Mouse (Mus musculus): Measurements from ENCODE around the gene Ascc1. TPM values are rescaled to one million over a fixed set of nuclear protein-coding genes. Genes with fewer than 3 reads are reported as not detected.
"Not testable (repeated sequence)": the region's sequence is repeated elsewhere in the genome, so short reads cannot be mapped to it uniquely, and the experiment has no call there.

Ascc1 gene
- polyA plus RNA-seq, 1 experiment from 2014 or later, result 45.2 TPM

DNA sequence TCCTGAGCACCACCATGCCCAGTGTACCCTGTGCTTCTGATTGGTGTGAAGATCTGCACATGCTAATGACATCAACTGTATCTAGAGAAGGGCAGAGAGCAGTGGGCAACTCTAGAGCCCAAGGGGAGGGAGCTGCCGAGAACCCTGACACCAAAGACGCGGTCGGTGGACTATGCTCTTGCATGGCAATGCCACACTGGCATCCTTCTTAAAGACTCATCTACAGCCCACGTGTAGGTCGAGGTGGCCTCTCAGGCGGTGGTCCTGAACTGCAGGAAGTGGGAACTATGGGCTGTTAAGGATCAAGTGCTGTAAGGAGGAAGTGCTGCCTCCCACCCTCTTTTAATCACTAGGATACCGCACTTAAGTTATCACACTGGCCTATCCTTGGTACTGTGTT lies 10.6 kb upstream of the Ascc1 start:
- Histone ChIP-seq H3K27ac (replicated peaks; ENCODE audit: low read depth, low read length) (no peak overlapping the region), H3K4me1 (ENCODE audit: control insufficient read depth, insufficient read depth, low read length) (no peaks in the 10 kb centered on the region), H3K36me3 (ENCODE audit: control insufficient read depth, insufficient read depth, low read length) (peaks cover 24% of the 10 kb centered on the region), H3K9ac (ENCODE audit: low read length) (no peak overlapping the region), H3K9me3 (ENCODE audit: control insufficient read depth, low read length) (no peaks in the 10 kb centered on the region), H3K4me3 (ENCODE audit: low read depth, low read length) (no peak overlapping the region), H3K4me2 (ENCODE audit: low read depth, severe bottlenecking) (no peak overlapping the region), H3K27me3 (ENCODE audit: control insufficient read depth, insufficient read depth, low read length) (no peaks in the 10 kb centered on the region)
- WGBS, result 85% methylated on average over 8 of the region's 8 CpGs
- no peak for DNase-seq (ENCODE audit: low spot score)
- no peak for ATAC-seq (ENCODE audit: insufficient number of reproducible peaks, low FRiP score, low TSS enrichment, low read depth)

DNA sequence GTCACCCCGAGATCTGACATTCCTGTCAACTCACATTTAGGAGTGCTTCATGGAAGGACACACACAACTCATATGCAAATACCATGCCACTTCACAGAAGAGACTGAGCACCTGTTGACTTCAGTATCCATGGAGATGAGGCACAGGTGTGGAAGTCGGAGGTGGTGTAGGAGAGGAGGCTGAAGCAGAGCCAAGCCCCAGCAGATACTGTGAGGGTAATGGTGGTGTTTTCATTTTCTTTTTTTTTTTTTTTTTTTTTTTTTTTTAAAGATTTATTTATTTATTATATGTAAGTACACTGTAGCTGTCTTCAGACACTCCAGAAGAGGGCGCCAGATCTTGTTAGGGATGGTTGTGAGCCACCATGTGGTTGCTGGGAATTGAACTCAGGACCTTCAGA lies 8.8 kb upstream of the Ascc1 start:
- H3K36me3 ChIP-seq (ENCODE audit: control insufficient read depth, insufficient read depth, low read length), result peaks cover 20% of the 10 kb centered on the region
- H3K4me1 ChIP-seq (ENCODE audit: control insufficient read depth, insufficient read depth, low read length); H3K27ac ChIP-seq (replicated peaks; ENCODE audit: low read depth, low read length); H3K9me3 ChIP-seq (ENCODE audit: control insufficient read depth, low read length); ATAC-seq (ENCODE audit: insufficient number of reproducible peaks, low FRiP score, low TSS enrichment, low read depth); H3K9ac ChIP-seq (ENCODE audit: low read length); DNase-seq (ENCODE audit: low spot score); H3K27me3 ChIP-seq (ENCODE audit: control insufficient read depth, insufficient read depth, low read length); H3K4me3 ChIP-seq (ENCODE audit: low read depth, low read length); H3K4me2 ChIP-seq (ENCODE audit: low read depth, severe bottlenecking): not testable (repeated sequence)
- WGBS, result 96% methylated on average over 2 of the region's 3 CpGs

DNA sequence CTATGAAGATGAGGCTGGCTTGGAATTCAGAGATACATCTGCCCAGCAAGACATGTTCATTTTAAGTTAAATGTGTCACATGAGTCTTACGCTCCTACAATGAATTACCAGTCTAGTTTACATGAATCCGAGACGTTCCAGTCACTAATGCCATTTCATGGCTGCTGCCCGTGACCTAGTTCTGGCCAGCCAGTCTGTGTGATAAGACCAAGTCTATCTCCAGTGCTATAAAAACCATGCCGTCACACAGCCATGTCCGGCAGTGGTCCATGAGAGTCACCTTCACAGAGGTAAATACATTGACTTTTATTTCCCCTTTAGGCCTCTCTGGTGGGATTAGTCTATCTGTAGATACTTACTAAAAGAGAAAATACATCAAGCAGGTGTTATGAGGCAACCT lies 6.7 kb upstream of the Ascc1 start:
- no peaks in the 10 kb centered on the region for H3K27me3 ChIP-seq (ENCODE audit: control insufficient read depth, insufficient read depth, low read length)
- no peaks in the 10 kb centered on the region for H3K4me1 ChIP-seq (ENCODE audit: control insufficient read depth, insufficient read depth, low read length)
- no peak for ATAC-seq (ENCODE audit: insufficient number of reproducible peaks, low FRiP score, low TSS enrichment, low read depth)
- peaks cover 8% of the 10 kb centered on the region for H3K36me3 ChIP-seq (ENCODE audit: control insufficient read depth, insufficient read depth, low read length)
- no peaks in the 10 kb centered on the region for H3K9me3 ChIP-seq (ENCODE audit: control insufficient read depth, low read length)
- WGBS, result 95% methylated on average over 6 of the region's 6 CpGs
- H3K27ac ChIP-seq (replicated peaks; ENCODE audit: low read depth, low read length), result no peak overlapping the region
- no peak for DNase-seq (ENCODE audit: low spot score)
- no peak overlapping the region for H3K4me3 ChIP-seq (ENCODE audit: low read depth, low read length)
- no peak overlapping the region for H3K4me2 ChIP-seq (ENCODE audit: low read depth, severe bottlenecking)
- H3K9ac ChIP-seq (ENCODE audit: low read length), result no peak overlapping the region

DNA sequence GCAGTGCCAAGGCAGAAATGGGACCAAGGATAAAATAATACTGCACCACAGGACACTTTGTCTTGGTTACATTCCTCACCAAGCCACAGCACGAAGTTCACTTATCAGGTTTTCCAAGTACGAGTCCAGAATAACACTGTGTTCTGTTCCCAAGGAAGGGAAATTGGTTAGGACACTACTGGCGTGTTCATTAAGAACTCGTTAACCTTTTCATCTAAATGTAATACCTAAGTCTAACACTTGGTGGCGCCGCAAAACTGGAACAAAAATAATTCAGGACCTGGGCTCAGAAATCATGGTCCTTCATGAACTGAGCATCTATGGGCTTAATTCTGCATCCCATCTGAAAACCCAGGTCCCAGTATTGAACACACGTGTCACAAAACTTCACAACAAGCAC lies 5.0 kb upstream of the Ascc1 start:
- H3K27ac ChIP-seq (replicated peaks; ENCODE audit: low read depth, low read length), result no peak overlapping the region
- H3K27me3 ChIP-seq (ENCODE audit: control insufficient read depth, insufficient read depth, low read length), result no peaks in the 10 kb centered on the region
- no peak overlapping the region for H3K4me3 ChIP-seq (ENCODE audit: low read depth, low read length)
- ATAC-seq (ENCODE audit: insufficient number of reproducible peaks, low FRiP score, low TSS enrichment, low read depth) (no peak), DNase-seq (ENCODE audit: low spot score) (peak; percentile 66)
- 22% methylated on average over 7 of the region's 7 CpGs for WGBS
- no peak overlapping the region for H3K4me2 ChIP-seq (ENCODE audit: low read depth, severe bottlenecking)
- no peaks in the 10 kb centered on the region for H3K4me1 ChIP-seq (ENCODE audit: control insufficient read depth, insufficient read depth, low read length)
- H3K9me3 ChIP-seq (ENCODE audit: control insufficient read depth, low read length), result no peaks in the 10 kb centered on the region
- H3K36me3 ChIP-seq (ENCODE audit: control insufficient read depth, insufficient read depth, low read length), result peaks cover 9% of the 10 kb centered on the region
- H3K9ac ChIP-seq (ENCODE audit: low read length), result no peak overlapping the region

DNA sequence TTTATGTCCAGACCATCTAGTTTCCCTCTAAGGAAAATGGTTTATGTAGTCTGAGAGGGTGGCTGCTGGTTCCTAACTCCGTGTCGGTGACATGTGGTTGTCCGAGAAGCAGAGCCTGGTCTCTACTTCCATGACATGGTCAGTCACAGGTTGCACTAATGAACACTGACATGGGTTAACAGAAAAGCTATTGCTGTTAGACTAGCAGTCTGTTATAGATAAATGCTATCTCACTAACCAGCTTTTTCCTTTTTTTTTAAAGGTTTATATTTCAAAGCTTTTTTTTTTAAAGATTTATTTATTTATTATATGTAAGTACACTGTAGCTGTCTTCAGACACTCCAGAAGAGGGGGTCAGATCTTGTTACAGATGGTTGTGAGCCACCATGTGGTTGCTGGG lies 3.5 kb upstream of the Ascc1 start:
- Histone ChIP-seq H3K27me3 (ENCODE audit: control insufficient read depth, insufficient read depth, low read length) (no peaks in the 10 kb centered on the region), H3K4me2 (ENCODE audit: low read depth, severe bottlenecking) (no peak overlapping the region), H3K9me3 (ENCODE audit: control insufficient read depth, low read length) (no peaks in the 10 kb centered on the region), H3K36me3 (ENCODE audit: control insufficient read depth, insufficient read depth, low read length) (peaks cover 9% of the 10 kb centered on the region), H3K9ac (ENCODE audit: low read length) (no peak overlapping the region), H3K27ac (replicated peaks; ENCODE audit: low read depth, low read length) (no peak overlapping the region), H3K4me3 (ENCODE audit: low read depth, low read length) (no peak overlapping the region), H3K4me1 (ENCODE audit: control insufficient read depth, insufficient read depth, low read length) (no peaks in the 10 kb centered on the region)
- DNase-seq (ENCODE audit: low spot score), result no peak
- ATAC-seq (ENCODE audit: insufficient number of reproducible peaks, low FRiP score, low TSS enrichment, low read depth), result no peak
- 94% methylated on average over 3 of the region's 3 CpGs for WGBS

DNA sequence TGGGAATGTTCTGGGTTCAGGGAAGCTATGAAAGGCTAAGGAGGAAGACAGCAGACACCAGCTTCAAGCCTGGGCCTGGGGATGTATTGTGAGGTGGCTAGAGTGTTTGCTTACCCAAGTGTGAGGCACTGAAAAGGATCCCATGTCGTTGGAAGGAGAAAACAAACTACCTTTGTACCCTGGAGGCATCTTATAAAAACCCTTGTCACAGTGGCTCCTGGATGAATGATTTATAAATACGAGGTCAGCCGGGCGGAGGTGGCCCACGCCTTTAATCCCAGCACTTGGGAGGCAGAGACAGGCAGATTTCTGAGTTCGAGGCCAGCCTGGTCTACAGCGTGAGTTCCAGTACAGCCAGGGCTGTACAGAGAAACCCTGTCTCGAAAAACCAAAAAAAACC lies 942 bp upstream of the Ascc1 start:
- not testable (repeated sequence) for H3K9me3 ChIP-seq (ENCODE audit: control insufficient read depth, low read length); ATAC-seq (ENCODE audit: insufficient number of reproducible peaks, low FRiP score, low TSS enrichment, low read depth); H3K27ac ChIP-seq (replicated peaks; ENCODE audit: low read depth, low read length); H3K9ac ChIP-seq (ENCODE audit: low read length); H3K27me3 ChIP-seq (ENCODE audit: control insufficient read depth, insufficient read depth, low read length); H3K4me2 ChIP-seq (ENCODE audit: low read depth, severe bottlenecking); H3K36me3 ChIP-seq (ENCODE audit: control insufficient read depth, insufficient read depth, low read length); DNase-seq (ENCODE audit: low spot score); H3K4me1 ChIP-seq (ENCODE audit: control insufficient read depth, insufficient read depth, low read length)
- peak overlapping the region; percentile 43; the same call in 1 of the 2 replicates for H3K4me3 ChIP-seq (ENCODE audit: low read depth, low read length)
- 85% methylated on average over 8 of the region's 8 CpGs for WGBS

DNA sequence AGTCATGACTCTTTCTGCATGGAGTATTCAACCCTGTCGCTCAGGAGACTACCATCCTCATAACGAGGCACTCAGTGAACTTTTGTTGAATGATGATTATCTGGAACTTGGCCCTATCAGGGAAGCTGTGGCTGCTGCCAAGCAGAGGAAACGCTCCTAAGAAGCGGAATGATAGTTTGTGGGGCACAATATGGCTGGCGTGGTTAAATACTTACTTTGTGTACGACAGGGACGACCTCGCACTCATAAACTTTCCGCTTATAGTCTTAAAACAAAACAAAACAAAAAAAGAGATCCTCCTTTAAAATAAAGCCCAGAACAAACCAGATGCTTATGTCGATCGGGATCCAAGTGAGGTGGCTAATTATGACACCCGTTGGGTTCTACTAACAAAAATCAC lies 402 bp upstream of the Ascc1 start:
- no peak for DNase-seq (ENCODE audit: low spot score)
- peak overlapping the region; percentile 68 for H3K9ac ChIP-seq (ENCODE audit: low read length)
- H3K27me3 ChIP-seq (ENCODE audit: control insufficient read depth, insufficient read depth, low read length), result no peaks in the 10 kb centered on the region
- WGBS, result 7% methylated on average over 12 of the region's 12 CpGs
- H3K27ac ChIP-seq (replicated peaks; ENCODE audit: low read depth, low read length), result peak overlapping the region; percentile 91
- peaks cover 2% of the 10 kb centered on the region; the same call in 1 of the 2 replicates for H3K36me3 ChIP-seq (ENCODE audit: control insufficient read depth, insufficient read depth, low read length)
- peak overlapping the region; percentile 43 for H3K4me3 ChIP-seq (ENCODE audit: low read depth, low read length)
- no peak for ATAC-seq (ENCODE audit: insufficient number of reproducible peaks, low FRiP score, low TSS enrichment, low read depth)
- H3K4me1 ChIP-seq (ENCODE audit: control insufficient read depth, insufficient read depth, low read length), result no peaks in the 10 kb centered on the region
- H3K4me2 ChIP-seq (ENCODE audit: low read depth, severe bottlenecking), result peak overlapping the region; percentile 56
- H3K9me3 ChIP-seq (ENCODE audit: control insufficient read depth, low read length), result no peaks in the 10 kb centered on the region

DNA sequence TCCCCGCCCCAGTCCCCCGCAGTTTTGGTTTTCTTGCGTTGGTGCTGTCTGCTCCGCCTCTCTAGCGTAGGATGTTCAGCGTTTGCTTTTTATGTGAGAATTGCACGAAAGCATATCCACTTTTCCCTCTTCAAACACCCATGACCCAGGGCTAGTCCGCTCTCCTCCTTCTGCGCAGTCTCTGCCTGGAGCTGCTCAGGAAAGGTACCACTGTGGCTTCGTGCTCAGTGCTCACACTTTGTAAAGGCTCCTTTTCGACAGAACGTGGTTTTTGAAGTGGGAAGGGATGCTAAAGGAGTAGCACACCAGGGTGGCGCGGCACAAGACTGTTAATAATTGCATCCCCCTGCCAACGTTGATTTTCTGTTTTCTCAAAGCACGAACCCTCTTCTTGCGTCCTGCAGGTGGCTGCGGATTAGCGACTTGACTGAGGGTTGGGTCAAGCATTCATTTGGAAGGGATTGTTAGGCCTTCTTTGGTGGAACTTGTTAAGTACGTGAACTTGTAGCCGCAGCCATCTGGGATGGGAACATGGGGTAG lies 678 bp downstream of the Ascc1 start:
- peaks cover 2% of the 10 kb centered on the region; the same call in 1 of the 2 replicates for H3K36me3 ChIP-seq (ENCODE audit: control insufficient read depth, insufficient read depth, low read length)
- ATAC-seq (ENCODE audit: insufficient number of reproducible peaks, low FRiP score, low TSS enrichment, low read depth) (no peak; the same call in 1 of the 2 replicates), DNase-seq (ENCODE audit: low spot score) (no peak)
- H3K4me1 ChIP-seq (ENCODE audit: control insufficient read depth, insufficient read depth, low read length), result no peaks in the 10 kb centered on the region
- H3K27me3 ChIP-seq (ENCODE audit: control insufficient read depth, insufficient read depth, low read length), result no peaks in the 10 kb centered on the region
- WGBS, result under 1% methylated on average over 21 of the region's 21 CpGs
- peak overlapping the region; percentile 56 for H3K4me2 ChIP-seq (ENCODE audit: low read depth, severe bottlenecking)
- peak overlapping the region; percentile 43 for H3K4me3 ChIP-seq (ENCODE audit: low read depth, low read length)
- H3K27ac ChIP-seq (replicated peaks; ENCODE audit: low read depth, low read length), result peak overlapping the region; percentile 84
- H3K9ac ChIP-seq (ENCODE audit: low read length), result peak overlapping the region; percentile 60
- no peaks in the 10 kb centered on the region for H3K9me3 ChIP-seq (ENCODE audit: control insufficient read depth, low read length)

DNA sequence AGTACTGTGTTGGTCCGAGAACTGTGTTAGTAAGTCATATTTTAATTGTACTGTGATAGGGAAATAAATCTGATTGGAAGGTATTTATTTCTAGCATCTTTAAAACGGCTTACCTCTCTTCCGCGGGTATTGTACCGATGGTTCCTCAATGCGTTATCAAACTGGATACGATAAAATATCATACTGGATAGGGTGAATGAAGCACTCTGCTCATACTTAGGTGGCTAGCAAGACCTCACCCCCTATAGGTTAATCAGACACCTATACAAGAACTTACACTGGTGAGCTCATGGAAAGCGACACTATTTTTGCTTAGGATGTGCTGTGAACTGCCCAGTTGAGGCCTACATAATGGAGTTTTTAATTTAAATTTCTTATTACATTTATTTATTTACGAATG lies 1.2 kb downstream of the Ascc1 start:
- peak overlapping the region; percentile 60 for H3K9ac ChIP-seq (ENCODE audit: low read length)

More for the DNA sequence above, 1.2 kb downstream of the Ascc1 start:
- peaks cover 2% of the 10 kb centered on the region; the same call in 1 of the 2 replicates for H3K36me3 ChIP-seq (ENCODE audit: control insufficient read depth, insufficient read depth, low read length)
- H3K9me3 ChIP-seq (ENCODE audit: control insufficient read depth, low read length), result no peaks in the 10 kb centered on the region
- H3K27ac ChIP-seq (replicated peaks; ENCODE audit: low read depth, low read length), result peak overlapping the region; percentile 84; the same call in 1 of the 2 replicates
- DNase-seq (ENCODE audit: low spot score) (no peak), ATAC-seq (ENCODE audit: insufficient number of reproducible peaks, low FRiP score, low TSS enrichment, low read depth) (no peak)
- no peaks in the 10 kb centered on the region for H3K4me1 ChIP-seq (ENCODE audit: control insufficient read depth, insufficient read depth, low read length)
- no peaks in the 10 kb centered on the region for H3K27me3 ChIP-seq (ENCODE audit: control insufficient read depth, insufficient read depth, low read length)
- WGBS, result 80% methylated on average over 9 of the region's 9 CpGs
- H3K4me2 ChIP-seq (ENCODE audit: low read depth, severe bottlenecking), result peak overlapping the region; percentile 56
- H3K4me3 ChIP-seq (ENCODE audit: low read depth, low read length), result peak overlapping the region; percentile 43
